Mouse (Mus musculus) kidney, adult 2 months (tissue): Measurements from ENCODE around the gene Slfn1. TPM values are rescaled to one million over a fixed set of nuclear protein-coding genes. Genes with fewer than 3 reads are reported as not detected.

Source experiments
- DNase-seq: peaks from one replicate; pipeline ENCODE4 v3.0.0; 2021
- H3K27ac ChIP-seq: fragments of 200-500 bp; 2 replicates; pipeline ENCODE4 v1.5.1; 2012; ENCODE audit warnings: low read depth, low read length, control low read depth, inconsistent platforms; ENCODE audit not compliant: insufficient read depth
- H3K27me3 ChIP-seq: fragments of 200-500 bp; replicated peaks from 2 replicates; pipeline ENCODE4 v1.6.1; 2012; ENCODE audit warnings: mild to moderate bottlenecking, moderate library complexity, low read length, inconsistent platforms; ENCODE audit not compliant: control insufficient read depth, insufficient read depth
- H3K36me3 ChIP-seq: fragments of 200-500 bp; 2 replicates; pipeline ENCODE4 v1.6.1; 2012; ENCODE audit warnings: mild to moderate bottlenecking, moderate library complexity, low read length, inconsistent platforms; ENCODE audit not compliant: control insufficient read depth, insufficient read depth
- H3K4me1 ChIP-seq: fragments of 200-500 bp; 2 replicates; pipeline ENCODE4 v1.6.1; 2011; ENCODE audit warnings: low read length; ENCODE audit not compliant: control insufficient read depth, insufficient read depth
- H3K4me3 ChIP-seq: fragments of 200-500 bp; 2 replicates; pipeline ENCODE4 v1.5.1; 2011; ENCODE audit warnings: mild to moderate bottlenecking, low read depth, low read length, control low read depth; ENCODE audit not compliant: insufficient read depth
- CTCF ChIP-seq: fragments of 200-500 bp; conservative IDR thresholded peaks from 2 replicates; pipeline ENCODE4 v1.5.1; 2011; ENCODE audit warnings: low read depth, mild to moderate bottlenecking, control low read depth, low read length, moderate library complexity, mixed read lengths; ENCODE audit not compliant: insufficient read depth, insufficient read length
- POLR2A ChIP-seq: fragments of 200-500 bp; IDR thresholded peaks from one replicate; pipeline ENCODE4 v1.6.1; 2011; ENCODE audit warnings: low read depth, low read length, control low read depth
- WGBS: fragments of 180-500 bp; shearing (Covaris S2); methylation state at CpG from one replicate; pipeline ENCODE4 v1.1.7; 2018; 5-methylcytosine and 5-hydroxymethylcytosine counted together
- polyA plus RNA-seq: library from polyadenylated mRNA; depleted of rRNA; stranded (reverse); fragments of >200 nt; gene quantifications from 2 replicates; pipeline ENCODE4 v1.2.3, GENCODE M21; 2012; rRNA removed

The Slfn1 gene
- polyA plus RNA-seq: 0.29 and 2.6 TPM in 2 replicates

DNA sequence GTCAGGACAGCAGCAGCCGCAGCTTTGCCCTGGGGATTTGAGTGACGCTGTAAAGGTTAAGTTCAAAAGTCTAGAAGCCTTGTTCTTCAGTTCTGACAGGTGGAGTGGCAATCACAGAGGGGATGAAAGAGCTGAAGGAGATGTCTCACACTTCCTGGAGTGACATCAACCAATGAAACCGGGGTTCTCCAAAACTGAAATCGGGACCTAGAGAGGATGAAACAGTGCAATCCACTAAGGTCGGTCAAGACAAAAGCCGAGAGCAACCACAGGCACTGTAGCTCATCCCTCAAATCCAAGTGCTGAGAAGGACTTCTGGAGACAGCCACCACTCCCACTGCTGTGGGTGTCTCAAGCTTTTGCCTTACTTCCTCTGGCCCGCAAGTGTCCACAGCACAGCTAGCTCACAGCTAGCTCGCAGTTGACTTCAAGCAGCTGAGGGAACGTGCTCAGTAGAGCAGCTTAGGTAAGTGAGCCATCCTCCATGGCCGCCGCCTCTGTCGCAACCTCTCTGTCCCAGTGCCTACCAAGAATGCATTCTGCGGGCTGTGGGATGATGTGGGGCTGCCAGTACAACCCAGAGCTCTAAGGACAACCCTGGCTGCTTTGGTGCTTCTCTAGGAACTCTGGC lies at the start of gene Slfn1:
Slfn1 (plus strand) TSS at position 253 of the 631 bp plus-strand sequence.
- Histone ChIP-seq H3K4me3 (peak within 1 kb of the TSS; percentile 11; the same call in 1 of the 2 replicates), H3K36me3 (no peaks in the 10 kb centered on the region), H3K4me1 (no peaks in the 10 kb centered on the region), H3K27ac (no peak within 1 kb of the TSS), H3K27me3 (no peaks in the 10 kb centered on the region)
- no peak for TF ChIP-seq POLR2A
- TF ChIP-seq CTCF: no peak
- 83% methylated on average over 13 of the region's 13 CpGs for WGBS
- no peak for DNase-seq

DNA sequence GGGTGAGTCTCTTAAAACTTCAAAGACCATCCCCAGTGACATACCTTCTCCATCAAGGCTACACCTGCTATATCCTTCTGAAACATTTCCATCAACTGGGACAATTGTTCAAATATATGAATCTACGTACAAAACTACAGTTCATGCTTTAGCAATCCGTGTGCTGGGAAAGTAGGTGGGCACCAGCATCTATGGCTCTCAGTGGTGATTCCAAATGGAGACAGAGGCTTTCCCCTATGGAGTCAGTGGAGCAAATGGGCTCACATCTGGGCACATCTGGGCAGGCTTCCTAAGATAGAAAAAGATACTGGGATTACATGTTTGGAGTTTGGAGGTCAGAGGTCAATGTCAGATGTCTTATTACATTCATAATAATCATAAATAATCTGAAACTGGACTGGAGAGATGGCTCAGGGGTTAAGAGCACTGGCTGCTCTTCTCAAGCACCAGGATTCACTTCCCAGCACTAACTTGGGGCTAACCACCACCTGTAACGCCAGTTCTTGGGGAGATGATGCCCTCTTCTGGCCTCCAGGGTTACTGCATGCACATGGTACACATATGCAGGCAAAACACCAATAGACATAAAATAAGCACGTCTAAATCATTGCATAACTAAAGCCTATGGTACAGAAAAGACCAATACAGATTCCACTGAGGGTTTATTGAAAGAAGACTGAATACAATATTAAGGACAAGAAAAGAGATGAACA lies 48.5 kb upstream of the Slfn1 start:
- DNase-seq: no peak
- Histone ChIP-seq H3K27me3 (no peaks in the 10 kb centered on the region; the same call in 1 of the 2 replicates), H3K4me1 (no peaks in the 10 kb centered on the region), H3K27ac (no peak overlapping the region), H3K4me3 (no peak overlapping the region), H3K36me3 (no peaks in the 10 kb centered on the region; the same call in 1 of the 2 replicates)
- TF ChIP-seq CTCF (0 out of 2 replicates have a peak, but pooled peaks have one; percentile 10), POLR2A (no peak)
- 75% methylated on average over 4 of the region's 4 CpGs for WGBS

DNA sequence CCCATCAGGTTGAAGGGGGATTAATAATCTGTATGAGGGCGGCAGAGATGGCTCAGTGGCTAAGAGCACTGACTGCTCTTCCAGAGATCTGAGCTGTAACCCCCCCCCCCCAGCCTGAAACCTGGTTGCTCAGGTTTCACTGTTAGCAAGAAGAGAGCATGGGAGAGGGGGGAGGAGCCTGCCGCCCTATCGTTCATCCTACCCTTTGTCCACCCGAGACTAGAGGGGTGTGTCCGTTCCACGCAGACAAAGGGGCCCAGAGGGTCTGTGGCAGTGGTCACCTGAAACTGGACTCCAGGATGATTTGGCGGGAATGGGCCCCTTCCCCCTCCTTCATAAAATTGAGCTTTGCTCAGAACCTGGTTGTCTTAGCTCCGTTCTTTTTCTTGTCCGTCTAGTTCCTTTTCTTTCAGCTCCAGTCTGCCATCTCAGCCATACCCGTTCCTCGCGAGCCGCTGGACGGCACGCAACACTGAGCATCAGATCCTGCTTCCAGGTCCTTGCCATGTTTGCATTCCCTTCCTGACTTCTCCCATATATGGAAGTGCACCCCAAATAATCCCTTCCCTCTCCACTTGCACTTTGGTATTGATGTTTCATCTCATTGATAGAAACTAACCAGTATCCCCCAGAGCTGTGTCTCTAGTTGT lies 46.2 kb upstream of the Slfn1 start:
- no peaks in the 10 kb centered on the region for H3K4me1 ChIP-seq
- no peak overlapping the region for H3K4me3 ChIP-seq
- no peak overlapping the region for H3K27ac ChIP-seq
- TF ChIP-seq CTCF: no peak
- TF ChIP-seq POLR2A: no peak
- no peaks in the 10 kb centered on the region; the same call in 1 of the 2 replicates for H3K36me3 ChIP-seq
- 78% methylated on average over 15 of the region's 15 CpGs for WGBS
- peak; percentile 0 for DNase-seq
- H3K27me3 ChIP-seq: no peaks in the 10 kb centered on the region; the same call in 1 of the 2 replicates

DNA sequence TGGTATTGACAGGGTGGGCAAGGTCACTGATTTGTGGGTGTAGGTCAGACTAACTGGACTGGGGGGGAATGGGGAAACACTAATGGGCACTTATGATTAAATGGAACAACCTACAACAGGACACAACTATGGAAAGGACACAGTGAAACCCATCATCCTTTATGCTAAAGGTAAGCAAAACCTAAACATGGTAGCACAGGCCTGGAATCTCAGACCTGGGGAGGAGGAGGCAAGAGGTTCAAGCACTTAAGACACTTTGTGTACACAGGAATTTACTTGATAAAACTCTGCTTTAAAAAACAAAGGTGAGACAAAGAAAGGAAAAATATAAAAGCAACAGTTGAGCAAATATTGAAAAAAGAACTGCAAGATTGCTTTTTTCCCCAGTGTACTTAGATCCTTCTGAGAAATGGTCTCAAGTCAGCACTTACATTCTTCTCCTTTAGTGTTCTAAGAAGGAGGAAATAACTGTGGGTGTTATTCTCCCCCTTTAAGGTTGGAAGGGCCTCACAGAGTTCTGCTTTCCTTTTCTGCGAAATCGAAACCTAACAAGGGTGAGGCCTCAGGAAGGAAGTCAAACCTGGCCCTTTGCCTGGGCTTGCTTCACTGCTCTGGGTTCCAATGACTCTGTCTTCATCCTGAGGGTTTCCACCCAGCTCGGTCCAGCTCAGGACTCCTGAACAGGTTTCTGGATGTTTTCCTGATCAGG lies 38.8 kb upstream of the Slfn1 start:
- WGBS: 15% methylated on average over 3 of the region's 3 CpGs
- Histone ChIP-seq H3K4me3 (no peak overlapping the region), H3K4me1 (peaks cover 10% of the 10 kb centered on the region; the same call in 1 of the 2 replicates), H3K36me3 (no peaks in the 10 kb centered on the region), H3K27me3 (no peaks in the 10 kb centered on the region), H3K27ac (peak overlapping the region; percentile 97)
- no peak for TF ChIP-seq CTCF
- TF ChIP-seq POLR2A: no peak
- DNase-seq: peak; percentile 91

DNA sequence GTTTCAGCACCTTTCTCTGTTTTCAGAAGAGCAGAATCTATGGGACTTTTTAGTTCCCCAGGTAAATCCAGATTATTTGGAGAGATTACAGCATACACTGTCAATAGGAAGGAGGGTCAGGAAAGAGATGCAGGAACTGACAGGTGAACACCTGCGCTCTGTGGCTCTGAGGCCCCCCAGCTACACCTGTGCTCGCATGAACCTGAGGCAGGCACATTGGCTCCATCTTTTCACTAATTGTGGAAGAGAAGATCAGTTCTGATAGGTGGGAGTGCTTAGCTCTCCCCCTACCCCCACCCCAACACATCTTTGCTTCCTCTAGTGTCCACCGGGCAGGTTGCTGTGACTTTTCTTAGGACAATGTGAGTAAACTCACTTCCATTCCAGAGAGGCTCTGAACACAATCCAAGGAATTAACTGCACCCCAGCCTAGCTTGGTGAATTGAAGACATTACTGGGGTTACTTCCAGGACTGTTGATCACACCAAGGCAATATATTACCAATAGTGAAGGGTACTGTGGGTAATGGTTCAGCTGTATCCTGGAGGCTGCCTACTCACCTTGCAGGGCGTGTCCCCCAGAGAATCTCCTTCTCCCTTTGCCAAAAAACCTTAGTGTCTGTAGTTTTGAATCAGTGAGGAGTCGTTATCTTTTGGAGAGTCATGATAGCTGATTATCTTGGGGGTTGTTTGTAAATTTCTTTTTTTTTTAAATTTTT lies 38.1 kb upstream of the Slfn1 start:
- no peaks in the 10 kb centered on the region for H3K27me3 ChIP-seq
- no peak for TF ChIP-seq CTCF
- TF ChIP-seq POLR2A: no peak
- H3K36me3 ChIP-seq: no peaks in the 10 kb centered on the region
- no peak overlapping the region for H3K4me3 ChIP-seq
- 73% methylated on average over 5 of the region's 5 CpGs for WGBS
- DNase-seq: no peak
- H3K27ac ChIP-seq: peak overlapping the region; percentile 83
- H3K4me1 ChIP-seq: peaks cover 10% of the 10 kb centered on the region; the same call in 1 of the 2 replicates

DNA sequence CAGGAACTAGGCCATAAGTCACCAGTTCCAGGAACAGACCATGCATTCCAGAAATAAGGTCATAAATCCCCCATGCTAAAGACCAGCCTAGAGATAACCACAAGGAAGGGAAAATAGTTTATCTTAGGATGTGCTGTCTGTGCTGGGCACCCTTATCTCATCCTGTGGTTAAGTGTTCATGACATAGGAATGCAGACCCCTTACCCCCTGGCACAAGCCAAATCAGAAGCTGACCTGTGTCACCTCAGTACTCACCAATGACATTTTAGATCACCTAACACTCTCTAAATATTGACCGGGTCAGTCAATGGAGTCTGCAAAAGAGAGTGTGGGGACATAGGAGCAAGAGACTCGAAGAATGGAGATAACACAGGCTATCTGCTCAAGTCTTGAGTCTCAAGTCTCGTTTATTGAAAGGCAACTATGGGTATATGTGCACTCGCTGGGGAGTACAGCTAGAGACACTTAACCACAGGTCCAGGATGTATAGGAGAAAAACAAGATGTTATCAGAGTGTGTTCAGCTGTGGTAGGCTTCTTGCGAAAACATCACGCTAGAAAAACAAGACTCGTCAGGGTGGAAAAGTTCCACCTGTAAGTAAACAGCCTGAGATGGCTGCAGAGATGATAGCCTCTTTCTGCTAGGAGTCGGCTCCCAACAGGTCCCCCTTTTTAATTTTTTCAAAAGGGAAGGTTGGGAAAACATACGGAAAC lies 37.0 kb upstream of the Slfn1 start:
- H3K36me3 ChIP-seq: no peaks in the 10 kb centered on the region
- peaks cover 10% of the 10 kb centered on the region; the same call in 1 of the 2 replicates for H3K4me1 ChIP-seq
- DNase-seq: peak; percentile 22
- no peak overlapping the region; the same call in 1 of the 2 replicates for H3K27ac ChIP-seq
- 60% methylated on average over 9 of the region's 9 CpGs for WGBS
- no peak overlapping the region for H3K4me3 ChIP-seq
- H3K27me3 ChIP-seq: no peaks in the 10 kb centered on the region
- no peak for TF ChIP-seq POLR2A
- no peak for TF ChIP-seq CTCF
